Mouse (Mus musculus): ENCODE measurements around the gene Unc45a.

Unc45a gene

DNA sequence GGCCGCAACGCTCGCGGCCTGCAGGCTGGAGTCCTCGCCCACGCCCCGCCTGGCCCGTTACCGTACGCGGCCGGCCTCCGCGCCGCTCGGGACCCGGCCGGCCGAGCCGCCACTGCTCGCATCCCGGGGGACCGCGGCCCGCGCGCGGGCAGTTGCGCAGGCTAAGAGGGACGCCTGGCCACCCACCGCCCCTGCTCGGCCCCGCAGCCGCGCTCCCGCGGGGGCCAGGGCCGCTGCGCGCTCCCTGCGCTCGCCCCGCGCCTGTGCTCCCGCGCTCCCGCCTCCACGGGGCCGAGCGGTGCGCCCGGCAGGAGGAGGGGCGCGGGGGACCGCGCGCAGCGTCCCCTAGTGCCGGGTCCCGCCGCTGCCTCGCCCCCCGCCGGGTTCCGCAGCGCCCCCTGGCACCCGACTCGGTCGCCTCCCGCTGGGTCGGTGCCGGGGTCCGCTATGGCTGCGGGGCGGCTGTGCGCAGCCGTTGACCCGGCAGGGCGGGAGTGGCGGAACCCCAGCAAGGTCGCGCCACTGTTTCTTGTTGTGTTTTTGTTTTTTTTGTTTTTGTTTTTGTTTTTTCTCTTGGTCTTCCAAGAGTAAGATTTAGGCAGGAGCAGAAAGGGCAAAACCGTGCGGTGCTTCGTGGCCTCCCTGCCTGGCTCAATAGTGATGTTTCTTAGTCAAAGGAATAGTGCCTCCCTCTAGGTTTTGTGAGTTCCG is 30.4 kb upstream of the Unc45a start, which contains the start of gene Man2a2:
TSS of gene Man2a2 (minus strand) at position 335 of the 711 bp plus-strand sequence.
- TF ChIP-seq GATA4 (IDR thresholded peaks at IDR 0.05; ENCODE audit: insufficient replicate concordance, low read length) = no peak

- TF ChIP-seq GATA4 (IDR thresholded peaks at IDR 0.05; ENCODE audit: insufficient replicate concordance, low read length) = no peak
Measured at GRCm38 (mm10) chr7:80370649-80371040, 29.8 kb upstream of the Unc45a start.

DNA sequence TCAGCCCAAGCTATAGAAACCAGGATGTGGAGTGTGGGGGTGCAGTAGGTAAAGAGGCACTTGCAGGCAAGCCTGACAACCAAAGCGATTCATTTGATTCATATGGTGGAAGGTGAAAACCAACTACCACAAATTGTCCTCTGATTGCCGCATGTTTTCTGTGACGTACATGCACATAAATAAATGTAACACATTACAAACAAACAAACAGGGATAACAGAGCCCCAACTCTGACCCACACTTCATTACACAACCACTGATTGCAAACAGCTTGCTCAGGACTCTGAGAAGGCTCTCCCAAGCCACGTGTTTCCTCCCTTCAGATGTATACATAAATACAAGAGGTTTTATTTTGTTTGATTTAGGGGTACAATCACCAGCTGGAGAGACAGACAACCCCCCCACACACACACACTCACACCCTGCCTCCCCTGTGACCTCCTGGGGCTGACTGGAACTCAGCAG is 29.2 kb upstream of the Unc45a start:
- no peak for TF ChIP-seq GATA4 (IDR thresholded peaks at IDR 0.05; ENCODE audit: insufficient replicate concordance, low read length)

GRCm38 (mm10) chr7:80369461-80369860 is 28.7 kb upstream of the Unc45a start:
- TF ChIP-seq GATA4 (IDR thresholded peaks at IDR 0.05; ENCODE audit: insufficient replicate concordance, low read length) = no peak

- no peak for TF ChIP-seq GATA4 (IDR thresholded peaks at IDR 0.05; ENCODE audit: insufficient replicate concordance, low read length)
Measured at GRCm38 (mm10) chr7:80368635-80369421, 28.0 kb upstream of the Unc45a start.

DNA sequence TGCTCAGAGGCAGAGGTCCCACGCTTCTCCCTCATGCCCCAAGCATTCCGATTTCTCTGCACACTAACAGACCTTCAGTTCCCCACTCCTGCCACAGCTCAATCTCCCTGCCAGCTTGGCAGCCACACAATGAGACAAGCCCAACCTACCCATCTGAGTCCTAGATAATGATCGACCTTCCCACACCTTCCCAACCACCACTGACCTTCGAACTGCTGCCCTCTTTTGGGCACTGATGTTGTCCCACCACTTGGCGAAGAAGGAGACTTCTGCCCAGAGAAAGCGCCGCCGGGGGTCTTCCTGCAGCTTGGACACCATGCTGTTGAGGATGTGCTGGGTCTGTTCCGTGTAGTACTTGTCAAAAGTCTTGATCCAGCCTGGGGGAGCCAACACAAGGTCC is 27.2 kb upstream of the Unc45a start:
- TF ChIP-seq GATA4 (IDR thresholded peaks at IDR 0.05; ENCODE audit: insufficient replicate concordance, low read length) = no peak

DNA sequence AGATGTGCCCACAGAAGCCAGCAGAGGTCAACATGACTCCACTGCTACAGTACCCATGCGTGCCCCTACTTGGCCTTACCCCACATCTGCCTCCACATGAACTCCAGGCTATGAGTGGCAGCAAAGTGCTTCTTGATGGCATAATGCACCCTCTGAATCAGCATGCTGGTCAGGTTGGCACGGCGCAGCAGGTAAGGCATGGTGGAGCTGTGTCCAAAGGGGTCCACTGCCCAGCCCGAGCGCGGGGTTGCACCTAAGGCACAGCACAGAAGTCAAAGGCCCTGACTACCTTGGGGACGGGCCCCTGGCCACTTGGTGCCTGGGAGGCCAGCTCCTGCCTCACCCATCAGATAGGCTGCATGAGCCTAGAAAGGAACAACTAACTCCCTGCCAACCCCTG is 26.4 kb upstream of the Unc45a start:
- TF ChIP-seq GATA4 (IDR thresholded peaks at IDR 0.05; ENCODE audit: insufficient replicate concordance, low read length) = no peak

DNA sequence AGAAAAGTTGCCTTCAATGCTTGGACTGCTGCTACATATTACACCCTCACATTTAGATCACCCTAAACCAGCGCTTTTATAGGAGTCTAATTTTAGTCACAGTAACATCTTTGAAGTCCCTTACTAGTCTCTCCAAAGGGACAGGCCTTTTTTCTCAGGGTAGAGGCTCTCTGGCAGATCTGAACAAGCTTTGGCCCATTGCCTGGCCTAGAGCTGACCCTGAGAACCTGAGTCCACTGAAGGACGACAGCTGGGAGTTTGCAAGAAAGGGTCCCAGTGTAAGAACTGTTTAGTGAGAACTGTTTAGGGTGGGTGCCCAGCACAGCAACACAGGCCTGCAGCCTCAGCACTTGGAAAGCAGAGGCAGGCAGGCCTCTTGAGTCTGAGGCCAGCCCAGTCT is 25.0 kb upstream of the Unc45a start:
- TF ChIP-seq GATA4 (IDR thresholded peaks at IDR 0.05; ENCODE audit: insufficient replicate concordance, low read length) = no peak

DNA sequence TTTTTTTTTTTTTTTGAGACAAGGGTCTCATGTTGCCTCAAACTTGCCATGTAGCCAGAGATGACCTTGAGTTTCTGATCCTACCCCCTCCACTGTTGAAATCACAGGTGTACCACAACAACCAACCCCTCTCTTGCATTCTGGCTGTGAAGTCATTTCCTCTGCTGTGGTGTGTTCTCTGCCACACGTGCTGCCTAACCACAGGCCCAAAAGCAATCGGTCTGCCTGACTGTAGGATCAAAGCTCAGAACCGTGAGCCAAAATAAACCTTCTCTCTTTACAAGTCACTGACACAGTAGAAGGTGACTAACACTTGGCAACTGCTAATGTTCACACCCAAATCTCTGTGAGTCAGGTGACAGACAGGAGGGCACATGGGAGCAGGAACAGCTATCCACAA is 19.6 kb upstream of the Unc45a start:
- TF ChIP-seq GATA4 (IDR thresholded peaks at IDR 0.05; ENCODE audit: insufficient replicate concordance, low read length) = no peak

- TF ChIP-seq GATA4 (IDR thresholded peaks at IDR 0.05; ENCODE audit: insufficient replicate concordance, low read length) = no peak
Measured at GRCm38 (mm10) chr7:80358039-80358438, 17.2 kb upstream of the Unc45a start.

DNA sequence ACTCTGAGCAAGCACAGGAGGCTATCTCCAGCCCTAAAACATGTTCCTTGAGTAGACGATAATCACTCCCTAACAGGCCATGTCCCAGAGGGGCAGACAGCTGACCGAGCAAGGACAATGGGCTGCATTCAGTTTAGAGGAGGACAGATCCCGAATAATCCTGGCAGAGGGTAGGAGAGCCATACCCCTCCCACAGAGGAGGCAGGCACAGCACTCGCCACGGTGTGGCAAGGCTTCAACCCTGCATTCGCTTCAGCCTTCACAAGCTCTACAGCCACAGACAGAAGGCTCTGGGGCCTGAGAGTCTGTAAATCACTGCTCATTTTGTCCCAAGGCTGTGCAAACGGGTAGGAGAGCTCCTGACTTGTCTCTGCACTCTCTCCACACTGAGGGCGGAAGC is 16.4 kb upstream of the Unc45a start:
- no peak for TF ChIP-seq GATA4 (IDR thresholded peaks at IDR 0.05; ENCODE audit: insufficient replicate concordance, low read length)

GRCm38 (mm10) chr7:80356351-80356750 is 15.5 kb upstream of the Unc45a start:
- no peak for TF ChIP-seq GATA4 (IDR thresholded peaks at IDR 0.05; ENCODE audit: insufficient replicate concordance, low read length)

DNA sequence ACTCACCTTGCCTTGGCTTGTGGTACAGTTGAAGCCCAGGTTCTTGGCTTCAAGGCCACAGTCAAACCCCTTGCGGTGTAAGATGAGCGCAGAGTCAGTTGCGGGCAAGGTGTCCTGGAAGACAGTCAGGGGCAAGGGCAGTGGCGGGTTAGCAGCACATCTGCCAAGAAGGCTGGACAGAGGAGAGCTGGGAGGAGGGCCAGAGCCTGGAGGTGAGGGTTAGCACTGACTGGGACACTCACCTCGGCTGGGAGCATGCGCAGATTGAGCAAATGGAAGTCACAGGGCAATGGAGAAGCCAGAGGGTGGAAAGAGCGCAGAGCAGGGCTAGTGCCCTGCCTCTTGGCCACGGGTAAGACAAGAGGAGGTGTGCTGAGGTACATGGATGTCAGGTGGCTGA is 12.1 kb upstream of the Unc45a start:
- TF ChIP-seq GATA4 (IDR thresholded peaks at IDR 0.05; ENCODE audit: insufficient replicate concordance, low read length) = no peak

DNA sequence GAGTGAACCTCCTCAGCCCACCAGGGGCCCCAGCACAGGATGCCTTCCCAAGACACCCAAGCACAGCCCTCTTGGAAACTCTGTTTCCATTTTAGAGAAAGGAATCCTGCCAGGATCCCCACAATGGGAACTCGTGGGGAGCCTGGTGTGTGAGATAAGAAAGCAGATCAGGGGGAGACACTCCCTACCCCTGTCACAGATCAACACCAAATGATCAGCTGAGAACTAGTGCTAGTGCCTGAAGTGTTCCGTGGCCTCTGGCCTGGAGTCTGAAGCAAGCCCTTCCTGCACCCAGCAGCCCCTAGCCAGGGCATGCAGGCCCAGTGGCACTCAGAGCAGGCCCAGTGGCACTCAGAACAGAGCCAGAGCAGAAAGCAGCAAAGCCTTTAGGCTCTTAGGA is 10.0 kb upstream of the Unc45a start:
- no peak for TF ChIP-seq GATA4 (IDR thresholded peaks at IDR 0.05; ENCODE audit: insufficient replicate concordance, low read length)

GRCm38 (mm10) chr7:80347670-80348586 is 7.1 kb upstream of the Unc45a start:
- TF ChIP-seq GATA4 (IDR thresholded peaks at IDR 0.05; ENCODE audit: insufficient replicate concordance, low read length) = no peak

Measured in liver, adult (tissue).